Comparison of ENCODE assay signal across 11 mouse cellular contexts in the genomic region with DNA sequence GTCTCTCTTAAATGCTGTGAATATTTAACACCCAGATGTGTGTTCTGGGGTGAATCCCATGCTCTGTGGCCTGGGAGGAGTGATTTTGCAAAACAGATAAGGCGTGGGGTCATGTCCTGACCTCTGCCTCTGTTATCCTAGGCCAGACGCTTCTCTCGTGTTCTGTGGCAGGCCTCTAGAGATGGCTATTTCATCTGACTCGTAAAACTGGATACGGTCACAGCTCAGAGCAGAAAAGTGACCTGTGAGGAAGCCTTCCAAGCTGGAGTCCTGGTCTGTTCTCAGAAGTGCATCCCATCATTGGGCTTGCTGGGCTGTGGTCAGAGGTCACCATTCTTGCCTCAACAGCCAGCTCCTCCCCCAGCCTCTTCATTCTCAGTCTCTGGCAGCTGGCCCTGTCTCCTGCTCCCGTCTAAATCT. TPM values are rescaled to one million over a fixed set of nuclear protein-coding genes. Genes with fewer than 3 reads are reported as not detected.
DNase-seq lines count a peak whose midpoint lies in the region; ATAC-seq and TF ChIP-seq lines count a peak whose summit lies in the region.
"Had no signal": no experiment of that assay in that cellular context is flagged by ENCODE, and none has a peak within 500 bp of the region (broad histone marks: within the 10 kb centered on the region; RNA-seq: fewer than 3 reads in every experiment).

No protein-coding gene starts in this region.

- no peak for ATAC-seq in liver, embryonic 12.5 days
- peak; percentile 51; the same call in 1 of the 2 replicates for ATAC-seq in liver, embryonic 16.5 days (ENCODE audit: low read depth)

- peak overlapping the region; percentile 93 for H3K27ac ChIP-seq in liver, adult 2 months (replicated peaks; ENCODE audit: insufficient read depth, low read depth, low read length)
- no peak overlapping the region for H3K27ac ChIP-seq in liver, embryonic 12.5 days
- no peak overlapping the region for H3K27ac ChIP-seq in kidney, adult 2 months (ENCODE audit: insufficient read depth, low read depth, low read length)
- no peak overlapping the region for H3K27ac ChIP-seq in liver, embryonic 16.5 days (ENCODE audit: low read length)
- H3K27ac ChIP-seq: limb, embryonic 15.5 days had no signal

- WGBS in liver, adult 2 months, result 17% methylated on average over 6 of the region's 6 CpGs
- 54% methylated on average over 6 of the region's 6 CpGs for WGBS in liver, embryonic 12.5 days (ENCODE audit: insufficient replicate concordance)
- WGBS in kidney, adult 2 months, result 67% methylated on average over 6 of the region's 6 CpGs
- WGBS in liver, embryonic 16.5 days (ENCODE audit: insufficient replicate concordance), result 45% methylated on average over 6 of the region's 6 CpGs

- TF ChIP-seq POLR2A in liver, adult 2 months (IDR thresholded peaks at IDR 0.05; ENCODE audit: extremely low read depth, insufficient read depth, low read length), result no peak
- no peak for TF ChIP-seq POLR2A in kidney, adult 2 months (IDR thresholded peaks at IDR 0.05; ENCODE audit: low read depth, low read length)

- H3K4me1 ChIP-seq in liver, adult 2 months (ENCODE audit: control insufficient read depth, insufficient read depth, low read length), result peaks cover 10% of the 10 kb centered on the region
- H3K4me1 ChIP-seq in liver, embryonic 12.5 days, result 0 out of 2 replicates have a peak, but pooled peaks cover 6% of the 10 kb centered on the region
- H3K4me1 ChIP-seq in kidney, adult 2 months (ENCODE audit: control insufficient read depth, insufficient read depth, low read length), result no peaks in the 10 kb centered on the region
- no peaks in the 10 kb centered on the region for H3K4me1 ChIP-seq in liver, embryonic 16.5 days (ENCODE audit: control insufficient read depth, low read depth, low read length)

- H3K9me3 ChIP-seq in liver, embryonic 12.5 days (replicated peaks), result no peaks in the 10 kb centered on the region
- H3K9me3 ChIP-seq in liver, embryonic 16.5 days (replicated peaks; ENCODE audit: control insufficient read depth, low read length), result no peaks in the 10 kb centered on the region
- H3K9me3 ChIP-seq: limb, embryonic 15.5 days had no signal

- H3K4me3 ChIP-seq in liver, adult 2 months (ENCODE audit: insufficient read depth, low read depth, low read length), result no peak overlapping the region
- no peak overlapping the region for H3K4me3 ChIP-seq in liver, embryonic 12.5 days
- H3K4me3 ChIP-seq in kidney, adult 2 months (ENCODE audit: insufficient read depth, low read depth, low read length), result no peak overlapping the region
- no peak overlapping the region for H3K4me3 ChIP-seq in liver, embryonic 16.5 days (ENCODE audit: low read depth, low read length)
- H3K4me3 ChIP-seq: limb, embryonic 15.5 days had no signal

- no peaks in the 10 kb centered on the region for H3K79me2 ChIP-seq in liver, adult 2 months (ENCODE audit: control insufficient read depth, insufficient read depth, low read length)

- H3K27me3 ChIP-seq in liver, adult 2 months (ENCODE audit: control insufficient read depth, insufficient read depth, low read length), result no peaks in the 10 kb centered on the region
- H3K27me3 ChIP-seq in liver, embryonic 12.5 days (replicated peaks), result peaks cover 50% of the 10 kb centered on the region
- no peaks in the 10 kb centered on the region for H3K27me3 ChIP-seq in kidney, adult 2 months (replicated peaks; ENCODE audit: control insufficient read depth, insufficient read depth, low read length)
- H3K27me3 ChIP-seq in liver, embryonic 16.5 days (ENCODE audit: control insufficient read depth, insufficient read depth, low read depth, low read length), result peaks cover 19% of the 10 kb centered on the region

- no peak overlapping the region for H3K9ac ChIP-seq in liver, adult 2 months (ENCODE audit: low read depth, low read length)
- no peak overlapping the region for H3K9ac ChIP-seq in liver, embryonic 12.5 days
- H3K9ac ChIP-seq in liver, embryonic 16.5 days (ENCODE audit: low read depth, low read length), result no peak overlapping the region
- H3K9ac ChIP-seq: limb, embryonic 15.5 days had no signal

- H3K36me3 ChIP-seq in liver, adult 2 months (ENCODE audit: control insufficient read depth, insufficient read depth, low read length), result no peaks in the 10 kb centered on the region
- H3K36me3 ChIP-seq in liver, embryonic 12.5 days, result no peaks in the 10 kb centered on the region
- no peaks in the 10 kb centered on the region for H3K36me3 ChIP-seq in kidney, adult 2 months (ENCODE audit: control insufficient read depth, insufficient read depth, low read length)
- H3K36me3 ChIP-seq in liver, embryonic 16.5 days (ENCODE audit: control insufficient read depth, insufficient read depth), result no peaks in the 10 kb centered on the region
- H3K36me3 ChIP-seq: limb, embryonic 15.5 days had no signal

- TF ChIP-seq CTCF in liver, adult 2 months (IDR thresholded peaks at IDR 0.05; ENCODE audit: low read depth, low read length), result no peak
- no peak for TF ChIP-seq CTCF in kidney, adult 2 months (conservative IDR thresholded peaks at IDR 0.05; ENCODE audit: insufficient read depth, insufficient read length, low read depth, low read length)

- no peak overlapping the region for H3K4me2 ChIP-seq in liver, embryonic 12.5 days
- no peak overlapping the region for H3K4me2 ChIP-seq in liver, embryonic 16.5 days (ENCODE audit: low read depth, low read length)
- H3K4me2 ChIP-seq: limb, embryonic 15.5 days had no signal

- DNase-seq in liver, adult 2 months (ENCODE audit: extremely low read depth, low read depth, low spot score), result peak; percentile 99
- DNase-seq in embryo, embryonic 10.5 days (ENCODE audit: low spot score), result peak; percentile 68
- DNase-seq in kidney, adult 2 months, result peak; percentile 70
- no peak for DNase-seq in left cerebral cortex, adult 8-10 months (ENCODE audit: low spot score in 2 of 2)
- DNase-seq in right cerebral cortex, postnatal 36 days (ENCODE audit: low spot score in 2 of 2), result no peak
- DNase-seq: adrenal gland, postnatal 25 days; cerebellum, adult 11 months had no signal

RNA-seq across cellular contexts. Expression of gene Hhipl1, which starts 6.4 kb away (rescaled TPM):
- 0.20 and 0.55 TPM in 2 replicates for total RNA-seq in liver, adult 2 months (2014; rRNA removed)
- polyA plus RNA-seq in liver, adult 2 months (2012; rRNA removed), result 0.37 and 0.50 TPM in 2 replicates
- polyA plus RNA-seq in liver, embryonic 12.5 days (2016; fragmentation: Nextera tagmentation; extraction: Ambion mirVana), result 0.07 and 0.17 TPM in 2 replicates
- polyA plus RNA-seq in kidney, adult 2 months (2012; rRNA removed), result 0.31 and 0.42 TPM in 2 replicates
- 0.05 TPM in 1 of 2 replicates, not detected in the other for polyA plus RNA-seq in liver, embryonic 16.5 days (2015; fragmentation: Nextera tagmentation; extraction: Ambion mirVana)
- 10 to 100 TPM in 3 of 4 experiments, 1 to 10 TPM in 1; 9.4 to 11.2 (median 10.7) TPM for total RNA-seq in left cerebral cortex, adult 8-10 months (2022)
- total RNA-seq: CH12.LX had no signal

RNA-seq across cellular contexts. Expression of gene Cyp46a1, which starts 21.7 kb away (rescaled TPM):
- total RNA-seq in liver, adult 2 months (2014; rRNA removed), result 0.81 and 0.83 TPM in 2 replicates
- polyA plus RNA-seq in liver, adult 2 months (2012; rRNA removed), result 2.5 and 3.0 TPM in 2 replicates
- polyA plus RNA-seq in liver, embryonic 12.5 days (2016; fragmentation: Nextera tagmentation; extraction: Ambion mirVana), result 0.86 and 1.7 TPM in 2 replicates
- polyA plus RNA-seq in kidney, adult 2 months (2012; rRNA removed), result 4.1 and 5.1 TPM in 2 replicates
- 0.25 TPM in 2 replicates for polyA plus RNA-seq in liver, embryonic 16.5 days (2015; fragmentation: Nextera tagmentation; extraction: Ambion mirVana)
- total RNA-seq in left cerebral cortex, adult 8-10 months (2022), result 100 to 1,000 TPM; 254 to 259 (median 256) TPM
- total RNA-seq: CH12.LX had no signal

RNA-seq across cellular contexts. Expression of gene Ccdc85c, which starts 37.2 kb away (rescaled TPM):
- total RNA-seq in liver, adult 2 months (2014; rRNA removed), result 4.1 and 7.1 TPM in 2 replicates
- 15.2 and 18.6 TPM in 2 replicates for polyA plus RNA-seq in liver, adult 2 months (2012; rRNA removed)
- 3.3 and 3.4 TPM in 2 replicates for polyA plus RNA-seq in liver, embryonic 12.5 days (2016; fragmentation: Nextera tagmentation; extraction: Ambion mirVana)
- 15.7 and 19.4 TPM in 2 replicates for polyA plus RNA-seq in kidney, adult 2 months (2012; rRNA removed)
- polyA plus RNA-seq in liver, embryonic 16.5 days (2015; fragmentation: Nextera tagmentation; extraction: Ambion mirVana), result 1.2 and 1.3 TPM in 2 replicates
- 10 to 100 TPM; 71.7 to 85.8 (median 80.1) TPM for total RNA-seq in left cerebral cortex, adult 8-10 months (2022)

RNA-seq across cellular contexts. Expression of gene Eml1, which starts 58.3 kb away (rescaled TPM):
- total RNA-seq in liver, adult 2 months (2014; rRNA removed), result 2.6 and 2.9 TPM in 2 replicates
- 1.3 and 2.0 TPM in 2 replicates for polyA plus RNA-seq in liver, adult 2 months (2012; rRNA removed)
- 9.5 and 10.6 TPM in 2 replicates for polyA plus RNA-seq in liver, embryonic 12.5 days (2016; fragmentation: Nextera tagmentation; extraction: Ambion mirVana)
- polyA plus RNA-seq in kidney, adult 2 months (2012; rRNA removed), result 14.2 TPM in 2 replicates
- 6.4 TPM in 2 replicates for polyA plus RNA-seq in liver, embryonic 16.5 days (2015; fragmentation: Nextera tagmentation; extraction: Ambion mirVana)
- total RNA-seq in left cerebral cortex, adult 8-10 months (2022), result 10 to 100 TPM; 60.1 to 66.2 (median 60.8) TPM
- total RNA-seq: CH12.LX had no signal

Comparison
In these comparisons a context has a peak if more than half of its experiments do, and no peak if none do; other contexts are left out.
1. DNase-seq: peak in liver, adult 2 months (single experiment), embryo, embryonic 10.5 days (single experiment) and kidney, adult 2 months (single experiment); none in left cerebral cortex, adult 8-10 months (0 of 2) and right cerebral cortex, postnatal 36 days (0 of 2).